Mouse (Mus musculus) intestine, embryonic 16.5 days (tissue): ENCODE data around the gene Dsp. TPM values are rescaled to one million over a fixed set of nuclear protein-coding genes. Genes with fewer than 3 reads are reported as not detected.

Experiments used
- ATAC-seq: fragments of 200-750 bp; cut with Nextera tagmentation; 2 replicates; pipeline ENCODE4 v1.8.0; 2017; ENCODE audit warnings: moderate TSS enrichment, moderate library complexity
- H3K27ac ChIP-seq: fragments of 300-500 bp; sonication (generic); 2 replicates; pipeline ENCODE4 v1.5.1; 2014; ENCODE audit warnings: mild to moderate bottlenecking, low read length
- H3K27me3 ChIP-seq: fragments of 300-500 bp; sonication (generic); replicated peaks from 2 replicates; pipeline ENCODE4 v1.6.1; 2014; ENCODE audit warnings: low read length, control low read depth, mixed read lengths; ENCODE audit not compliant: control insufficient read depth, insufficient read depth
- H3K36me3 ChIP-seq: fragments of 300-500 bp; sonication (generic); 2 replicates; pipeline ENCODE4 v1.6.1; 2014; ENCODE audit warnings: low read length, control low read depth; ENCODE audit not compliant: control insufficient read depth, insufficient read depth
- H3K4me1 ChIP-seq: fragments of 300-500 bp; sonication (generic); 2 replicates; pipeline ENCODE4 v1.6.1; 2014; ENCODE audit warnings: low read length, control low read depth, mixed read lengths; ENCODE audit not compliant: control insufficient read depth, insufficient read depth
- H3K4me2 ChIP-seq: fragments of 300-500 bp; sonication (generic); 2 replicates; pipeline ENCODE4 v1.6.1; 2014; ENCODE audit warnings: low read depth, low read length, control low read depth
- H3K4me3 ChIP-seq: fragments of 300-500 bp; sonication (generic); 2 replicates; pipeline ENCODE4 v1.5.1; 2014; ENCODE audit warnings: mild to moderate bottlenecking, low read length
- H3K9ac ChIP-seq: fragments of 300-500 bp; sonication (generic); 2 replicates; pipeline ENCODE4 v1.6.1; 2014; ENCODE audit warnings: low read depth, low read length
- H3K9me3 ChIP-seq: fragments of 300-500 bp; sonication (generic); 2 replicates; pipeline ENCODE4 v1.6.1; 2016; ENCODE audit warnings: low read length, control low read depth; ENCODE audit not compliant: control insufficient read depth
- WGBS: fragments of 180-500 bp; shearing (Covaris S2); extraction: QIAGEN DNeasy Blood & Tissue Kit; methylation state at CpG from one replicate; pipeline ENCODE4 v1.1.7; 2014; 5-methylcytosine and 5-hydroxymethylcytosine counted together
- polyA plus RNA-seq: library from polyadenylated mRNA; unstranded; fragments of >200 nt; fragmentation: Nextera tagmentation; extraction: Ambion mirVana; gene quantifications from 2 replicates; pipeline ENCODE4 v1.2.1, GENCODE M21; 2015

Gene Dsp
- polyA plus RNA-seq, 1 experiment from 2014 or later, result 8.4 TPM

GRCm38 (mm10) chr13:38162668-38163067 is 11.6 kb downstream of the Dsp start:
- peak; percentile 80 for ATAC-seq
- Histone ChIP-seq H3K27ac (0 out of 2 replicates have a peak overlapping the region, but pooled peaks have one; percentile 29), H3K4me3 (no peak overlapping the region), H3K9ac (no peak overlapping the region), H3K4me1 (peaks cover 15% of the 10 kb centered on the region), H3K4me2 (no peak overlapping the region), H3K9me3 (no peaks in the 10 kb centered on the region), H3K27me3 (no peaks in the 10 kb centered on the region), H3K36me3 (no peaks in the 10 kb centered on the region)
- 36% methylated on average over 11 of the region's 11 CpGs for WGBS

- WGBS, result 90% methylated on average over 10 of the region's 11 CpGs
- Histone ChIP-seq H3K27ac (no peak overlapping the region), H3K9ac (no peak overlapping the region), H3K27me3 (no peaks in the 10 kb centered on the region), H3K9me3 (no peaks in the 10 kb centered on the region), H3K4me3 (no peak overlapping the region), H3K4me2 (no peak overlapping the region), H3K36me3 (no peaks in the 10 kb centered on the region), H3K4me1 (peaks cover 11% of the 10 kb centered on the region)
- no peak for ATAC-seq
Measured at GRCm38 (mm10) chr13:38164932-38165331, 13.8 kb downstream of the Dsp start.

GRCm38 (mm10) chr13:38167056-38167455 is 16.0 kb downstream of the Dsp start:
- no peak overlapping the region for H3K27ac ChIP-seq
- WGBS, result 81% methylated on average over 3 of the region's 3 CpGs
- peaks cover 10% of the 10 kb centered on the region; the same call in 1 of the 2 replicates for H3K4me1 ChIP-seq
- no peak for ATAC-seq
- H3K4me2 ChIP-seq, result no peak overlapping the region
- no peaks in the 10 kb centered on the region for H3K27me3 ChIP-seq
- no peak overlapping the region for H3K9ac ChIP-seq
- H3K9me3 ChIP-seq, result no peaks in the 10 kb centered on the region
- H3K36me3 ChIP-seq, result no peaks in the 10 kb centered on the region
- H3K4me3 ChIP-seq, result no peak overlapping the region

GRCm38 (mm10) chr13:38170707-38171144 is 19.6 kb downstream of the Dsp start:
- peak overlapping the region; percentile 30; the same call in 1 of the 2 replicates for H3K4me2 ChIP-seq
- H3K9ac ChIP-seq, result no peak overlapping the region; the same call in 1 of the 2 replicates
- 23% methylated on average over 4 of the region's 4 CpGs for WGBS
- peak; percentile 97 for ATAC-seq
- peak overlapping the region; percentile 80 for H3K27ac ChIP-seq
- no peaks in the 10 kb centered on the region for H3K36me3 ChIP-seq
- no peak overlapping the region for H3K4me3 ChIP-seq
- 0 out of 2 replicates have a peak, but pooled peaks cover 3% of the 10 kb centered on the region for H3K4me1 ChIP-seq
- H3K27me3 ChIP-seq, result no peaks in the 10 kb centered on the region
- H3K9me3 ChIP-seq, result no peaks in the 10 kb centered on the region

- Histone ChIP-seq H3K9ac (no peak overlapping the region), H3K4me2 (no peak overlapping the region), H3K4me3 (no peak overlapping the region), H3K27ac (no peak overlapping the region), H3K27me3 (no peaks in the 10 kb centered on the region), H3K9me3 (peaks cover 31% of the 10 kb centered on the region), H3K36me3 (peaks cover 40% of the 10 kb centered on the region), H3K4me1 (no peaks in the 10 kb centered on the region)
- WGBS, result 67% methylated on average over 10 of the region's 10 CpGs
- no peak for ATAC-seq
Measured at GRCm38 (mm10) chr13:38193406-38193805, 42.3 kb downstream of the Dsp start.

GRCm38 (mm10) chr13:38201413-38201812 is 50.3 kb downstream of the Dsp start:
- Histone ChIP-seq H3K27me3 (no peaks in the 10 kb centered on the region), H3K9me3 (peaks cover 10% of the 10 kb centered on the region), H3K4me1 (peaks cover 8% of the 10 kb centered on the region), H3K27ac (no peak overlapping the region; the same call in 1 of the 2 replicates), H3K36me3 (peaks cover 10% of the 10 kb centered on the region), H3K9ac (no peak overlapping the region), H3K4me2 (no peak overlapping the region), H3K4me3 (no peak overlapping the region)
- WGBS, result 66% methylated on average over 6 of the region's 6 CpGs
- ATAC-seq, result no peak; the same call in 1 of the 2 replicates

GRCm38 (mm10) chr13:38204171-38204570 is 53.1 kb downstream of the Dsp start:
- no peak for ATAC-seq
- no peaks in the 10 kb centered on the region for H3K36me3 ChIP-seq

GRCm38 (mm10) chr13:38204702-38205482 is 53.8 kb downstream of the Dsp start, which contains the start of gene Snrnp48:
Gene Snrnp48, plus strand, starts transcription at chr13:38204938.
- Histone ChIP-seq H3K4me3 (peak within 1 kb of the TSS; percentile 97), H3K36me3 (no peaks in the 10 kb centered on the region), H3K27me3 (no peaks in the 10 kb centered on the region), H3K4me1 (peaks cover 13% of the 10 kb centered on the region), H3K9ac (peak within 1 kb of the TSS; percentile 93), H3K4me2 (peak within 1 kb of the TSS; percentile 59), H3K9me3 (no peaks in the 10 kb centered on the region), H3K27ac (peak within 1 kb of the TSS; percentile 92)
- ATAC-seq, result peak; percentile 98
- WGBS, result under 1% methylated on average over 59 of the region's 59 CpGs

More at GRCm38 (mm10) chr13:38204171-38204570, 53.1 kb downstream of the Dsp start:
- peak overlapping the region; percentile 97; the same call in 1 of the 2 replicates for H3K4me3 ChIP-seq
- no peak overlapping the region for H3K27ac ChIP-seq
- H3K27me3 ChIP-seq, result no peaks in the 10 kb centered on the region
- 51% methylated on average over 4 of the region's 4 CpGs for WGBS
- H3K9me3 ChIP-seq, result no peaks in the 10 kb centered on the region
- peak overlapping the region; percentile 59 for H3K4me2 ChIP-seq
- peaks cover 13% of the 10 kb centered on the region for H3K4me1 ChIP-seq
- H3K9ac ChIP-seq, result no peak overlapping the region

- Histone ChIP-seq H3K36me3 (peaks cover 11% of the 10 kb centered on the region), H3K4me2 (no peak overlapping the region), H3K4me1 (peaks cover 7% of the 10 kb centered on the region), H3K9ac (no peak overlapping the region), H3K4me3 (no peak overlapping the region), H3K9me3 (no peaks in the 10 kb centered on the region), H3K27me3 (no peaks in the 10 kb centered on the region), H3K27ac (no peak overlapping the region)
- WGBS, result 92% methylated on average over 5 of the region's 5 CpGs
- no peak for ATAC-seq
Measured at GRCm38 (mm10) chr13:38211122-38211521, 60.0 kb downstream of the Dsp start.
